Mouse (Mus musculus) liver, postnatal 0 days (tissue): ENCODE data around the gene Cog3.

ENCODE experiments used
- CTCF ChIP-seq: sonication (generic); IDR thresholded peaks from 2 replicates; pipeline ENCODE4 v1.5.1; 2016; ENCODE audit warnings: antibody characterized with exemption, low read depth
- EP300 ChIP-seq: IDR thresholded peaks from 2 replicates; pipeline ENCODE4 v1.6.1; 2016; ENCODE audit warnings: antibody characterized with exemption, low read depth, mild to moderate bottlenecking

- TF ChIP-seq CTCF, result no peak
- no peak for TF ChIP-seq EP300
These were observed 34.2 kb downstream of the Cog3 start for GRCm38 (mm10) chr14:75720121-75720520.
